Mouse (Mus musculus): ENCODE results near the gene Fcrlb.

The Fcrlb gene

DNA sequence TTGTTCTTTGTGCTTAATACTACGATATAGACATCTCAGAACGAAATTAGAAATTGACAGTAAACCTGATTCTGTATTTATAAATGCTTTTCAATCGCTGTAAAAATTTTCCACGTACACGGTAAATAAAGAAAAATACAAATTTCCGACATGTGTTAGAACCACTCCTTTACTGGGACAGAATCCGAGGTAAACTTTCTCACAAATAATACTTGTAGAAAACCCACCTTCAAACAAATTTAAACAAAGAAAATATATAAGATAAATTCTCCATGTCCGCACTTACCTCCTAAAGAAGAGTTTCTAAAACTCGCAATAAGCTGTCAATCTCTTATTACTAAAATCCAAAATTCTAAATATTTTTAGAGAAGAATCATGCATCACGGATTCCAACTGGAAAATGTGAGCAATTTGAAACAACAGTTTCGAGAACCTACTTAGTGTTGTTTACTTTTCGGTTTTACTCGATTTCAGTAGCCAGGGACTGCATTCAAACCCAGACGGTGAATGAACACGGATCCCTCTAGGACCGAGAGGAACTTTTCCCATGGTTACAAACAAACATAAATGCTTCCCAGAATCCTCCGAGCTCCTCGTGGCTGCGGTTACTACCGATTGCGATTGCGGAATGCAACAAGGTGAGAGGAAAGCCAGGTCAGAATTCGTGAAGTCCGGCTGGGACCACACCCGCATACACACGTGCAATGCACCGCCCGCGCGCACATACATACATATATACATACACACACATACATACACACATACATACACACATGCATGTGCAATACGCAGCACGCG is 44.4 kb downstream of the Fcrlb start:
- DNase-seq (ENCODE audit: inconsistent ontology term) = peak; percentile 77

DNA sequence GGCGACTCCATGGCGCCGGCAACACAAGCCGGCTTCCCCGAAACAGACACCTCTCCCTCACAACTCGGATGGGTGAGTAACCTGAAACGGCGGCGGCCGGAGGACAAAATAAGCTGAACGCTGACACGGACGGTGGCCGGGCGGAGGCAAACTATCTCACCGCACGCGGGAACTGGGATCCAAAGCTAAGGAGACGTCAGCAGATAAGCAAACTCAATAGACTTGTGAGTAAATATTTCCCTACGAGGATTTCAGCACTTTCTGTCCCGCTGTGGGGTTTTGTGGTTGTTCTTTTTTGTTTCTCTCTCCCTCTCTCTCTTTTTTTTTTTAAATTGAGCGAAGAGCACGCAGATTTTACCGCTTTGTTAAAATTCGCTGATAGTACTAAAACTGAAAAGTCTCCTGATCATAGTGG is 45.0 kb downstream of the Fcrlb start, which contains the start of gene Atf6:
Gene Atf6, minus strand, starts transcription at position 81 of the 415 bp plus-strand sequence.
- DNase-seq (ENCODE audit: inconsistent ontology term) = peak; percentile 97

DNA sequence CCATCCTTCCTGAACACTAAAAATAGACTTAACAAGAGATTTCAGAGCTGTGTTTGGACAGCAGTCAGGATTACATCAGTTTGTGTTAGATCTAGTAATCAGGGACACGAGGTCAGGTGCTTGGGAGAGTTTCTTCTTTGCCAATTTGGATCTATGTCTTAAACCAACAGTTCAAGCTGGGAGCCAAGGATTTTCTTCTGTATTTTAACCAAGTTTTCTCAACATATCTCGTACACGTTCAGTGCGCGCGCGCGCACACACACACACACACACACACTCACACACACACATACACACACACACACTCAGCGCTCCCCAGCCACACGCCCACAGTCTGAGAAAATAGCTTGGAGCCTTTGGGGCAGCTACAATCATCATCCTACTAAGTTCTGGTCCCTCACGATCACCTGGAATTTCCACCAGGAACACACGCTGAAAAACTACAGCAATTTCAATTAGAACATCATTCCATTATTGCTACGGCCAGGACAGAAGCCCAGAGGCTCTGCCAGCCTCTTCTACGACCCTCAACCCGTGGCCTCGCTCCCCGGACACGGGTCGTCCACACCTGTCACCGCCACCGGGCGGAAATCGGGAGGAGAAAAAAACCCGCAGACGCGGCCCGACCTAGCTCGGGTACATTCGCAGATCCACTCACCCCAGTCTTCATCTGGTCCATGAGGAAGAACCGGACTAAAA is 45.6 kb downstream of the Fcrlb start:
- DNase-seq (ENCODE audit: inconsistent ontology term) = no peak

DNA sequence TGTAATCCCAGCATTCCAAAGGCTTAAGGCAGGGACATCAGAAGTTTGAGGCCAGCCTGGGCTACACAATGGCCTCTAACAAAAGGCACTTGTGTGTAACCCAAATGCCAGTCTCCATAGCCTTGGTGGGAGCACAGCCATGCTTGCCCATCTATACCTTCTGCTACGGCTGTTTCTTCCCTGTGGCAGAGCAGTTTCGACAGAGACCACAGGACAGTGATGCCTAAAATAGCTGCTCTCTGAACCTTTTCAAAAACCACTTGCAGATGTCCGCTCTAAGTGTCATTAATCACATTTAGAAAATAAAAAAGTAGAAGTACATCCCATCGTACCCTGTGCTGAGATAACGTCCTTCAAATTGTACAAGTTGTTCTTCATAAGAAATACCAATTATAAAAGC is 47.3 kb downstream of the Fcrlb start:
- no peak for DNase-seq (ENCODE audit: inconsistent ontology term)

DNA sequence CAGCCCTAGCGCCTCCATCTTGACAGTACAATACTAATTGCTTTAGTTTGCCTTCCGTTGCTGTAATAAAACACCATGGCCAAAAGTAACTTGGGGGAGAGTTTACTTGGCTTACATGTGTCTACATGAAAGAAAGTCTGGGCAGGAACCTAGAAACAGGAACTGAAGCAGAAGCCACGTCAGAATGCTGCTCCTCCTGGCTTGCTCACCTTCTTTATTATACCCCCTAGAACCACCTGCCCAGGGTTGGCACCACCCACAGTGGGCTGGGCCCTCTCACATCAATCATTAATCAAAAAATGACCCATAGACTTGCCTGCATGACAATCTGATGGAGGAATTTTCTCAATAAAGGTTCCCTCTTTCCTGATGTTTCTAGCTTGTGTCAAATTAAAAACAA is 48.0 kb downstream of the Fcrlb start:
- DNase-seq (ENCODE audit: inconsistent ontology term) = no peak

DNA sequence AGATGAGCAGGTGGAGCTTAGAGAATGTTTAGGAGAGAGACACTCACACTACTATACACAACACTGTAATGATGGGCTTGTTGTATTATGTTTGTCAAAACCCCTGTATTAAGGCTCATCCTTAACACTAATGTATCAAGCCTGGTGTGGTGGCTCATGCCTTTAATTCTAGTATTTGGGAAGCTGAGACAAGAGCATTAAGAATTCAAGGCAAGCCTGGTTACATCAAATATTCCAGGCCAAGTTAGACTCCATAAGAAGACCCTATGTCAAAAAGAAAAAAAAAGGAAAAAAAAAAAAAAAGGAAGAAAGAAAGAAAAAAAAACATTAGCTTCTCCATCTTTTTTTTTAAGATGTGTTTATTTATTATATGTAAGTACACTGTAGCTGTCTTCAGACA is 48.5 kb downstream of the Fcrlb start:
- no peak for DNase-seq (ENCODE audit: inconsistent ontology term)

DNA sequence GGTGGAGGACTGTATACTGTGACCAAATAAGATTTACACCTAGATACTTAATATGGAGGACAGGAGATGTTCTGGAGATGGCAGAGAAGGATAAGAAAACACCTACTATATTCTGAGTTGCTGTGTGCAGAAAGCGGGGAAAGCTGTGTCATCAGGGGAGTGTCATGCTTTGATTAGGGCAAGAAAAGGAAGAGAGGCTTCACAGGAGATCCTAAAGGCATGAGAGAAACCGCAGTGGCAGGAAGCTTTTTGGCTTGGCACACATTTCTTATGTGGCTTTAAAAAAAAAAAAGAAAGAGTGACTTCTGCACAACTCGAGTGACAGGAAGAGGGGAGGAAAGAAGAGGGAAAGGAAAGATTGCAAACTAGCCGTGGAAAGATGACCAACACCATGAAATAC is 49.7 kb downstream of the Fcrlb start:
- DNase-seq (ENCODE audit: inconsistent ontology term) = no peak

DNA sequence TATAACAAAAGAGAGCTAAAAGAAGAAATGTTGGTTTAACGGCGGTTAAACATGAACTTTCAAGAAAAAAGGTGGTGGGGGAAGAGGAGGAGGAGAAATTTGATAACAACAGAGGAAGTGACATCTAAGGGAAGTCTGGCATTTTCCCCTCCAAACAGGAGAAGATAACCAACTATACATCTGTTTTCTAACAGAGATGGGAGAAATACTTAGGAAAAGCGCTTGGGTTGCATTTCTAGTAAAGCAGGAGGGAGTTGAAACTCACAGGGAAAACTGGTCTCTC is 50.4 kb downstream of the Fcrlb start:
- DNase-seq (ENCODE audit: inconsistent ontology term) = no peak

DNA sequence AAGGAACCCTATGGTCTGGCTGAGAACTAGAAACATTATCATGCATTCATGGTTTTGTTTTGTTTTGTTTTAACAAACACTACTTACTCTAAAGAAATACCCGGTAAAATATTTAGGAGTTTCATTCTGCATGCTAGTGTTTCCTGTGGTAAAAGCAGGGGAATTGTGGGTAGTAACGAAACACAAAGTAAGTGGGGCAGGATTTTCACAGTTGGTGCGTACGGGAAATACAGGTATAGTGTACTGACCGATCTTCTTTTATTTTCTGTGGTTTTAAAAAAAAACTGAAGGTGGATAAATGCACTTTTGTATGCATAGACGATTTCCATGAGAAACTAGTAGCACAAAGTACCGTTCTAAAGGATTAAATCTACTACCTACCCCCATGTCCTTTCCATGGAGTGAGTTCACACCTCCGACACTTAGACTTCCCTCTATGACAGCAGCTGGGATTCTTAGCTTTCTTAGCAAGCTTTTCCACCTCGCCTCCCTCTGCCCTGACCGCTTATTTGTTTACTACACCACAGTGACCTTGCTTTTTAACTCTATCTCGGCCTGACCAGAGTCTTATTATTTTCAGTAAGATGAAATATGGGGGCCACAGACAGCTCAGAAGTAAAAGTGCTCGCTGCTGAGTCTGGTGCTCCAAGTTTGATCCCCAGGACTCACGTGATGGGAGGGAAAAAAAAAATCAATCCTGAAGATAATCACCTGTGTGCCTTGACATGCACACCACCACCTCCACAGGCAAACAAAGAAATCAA is 50.9 kb downstream of the Fcrlb start:
- DNase-seq (ENCODE audit: inconsistent ontology term) = no peak

DNA sequence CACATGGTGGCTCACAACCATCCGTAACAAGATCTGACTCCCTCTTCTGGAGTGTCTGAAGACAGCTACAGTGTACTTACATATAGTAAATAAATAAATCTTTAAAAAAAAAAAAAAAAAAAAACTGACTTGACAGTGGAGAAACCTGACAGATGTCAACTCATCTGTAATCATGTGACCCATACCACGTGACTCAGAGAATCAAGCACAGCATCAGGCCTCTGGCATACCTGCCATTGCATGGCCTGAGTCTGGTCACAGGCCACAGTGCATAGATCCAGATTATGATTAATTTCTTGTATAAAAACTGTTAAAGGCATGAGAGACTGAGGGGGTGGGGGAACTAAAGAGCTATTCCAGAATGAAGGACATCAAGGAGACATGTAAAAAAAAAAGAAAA is 53.9 kb downstream of the Fcrlb start:
- no peak for DNase-seq (ENCODE audit: inconsistent ontology term)

DNA sequence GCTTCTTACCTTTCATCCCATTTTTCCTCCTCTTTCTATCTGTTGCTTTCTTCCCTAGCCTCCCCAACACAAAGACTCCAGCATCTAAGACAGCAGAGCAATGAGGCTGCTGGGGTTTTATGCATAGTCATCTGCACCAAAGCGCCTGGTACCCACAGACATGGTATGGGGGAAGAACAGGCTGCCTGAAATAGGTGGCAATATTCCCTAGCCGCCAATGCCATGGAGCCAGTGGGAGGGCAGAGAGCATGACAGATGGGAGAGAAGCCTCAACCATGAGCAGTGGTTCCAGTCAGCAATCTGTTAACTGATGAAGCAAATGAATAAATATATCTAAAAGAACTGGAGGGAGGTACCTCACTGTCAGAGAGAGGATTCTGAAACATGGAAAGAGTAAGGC is 55.4 kb downstream of the Fcrlb start:
- no peak for DNase-seq (ENCODE audit: inconsistent ontology term)

Measured in Muller cell, postnatal 12 days (primary cell).